In genomic region chr2:135707305-135707704, GRCm38 (mm10) we compare ENCODE assay signal across 15 mouse cellular contexts.
"Had no signal": no experiment of that assay in that cellular context is flagged by ENCODE, and none has a peak within 500 bp of the region (broad histone marks: within the 10 kb centered on the region; RNA-seq: fewer than 3 reads in every experiment).

No protein-coding gene starts in this region.

- H3K9ac ChIP-seq: neural tube, embryonic 15.5 days; stomach, embryonic 15.5 days had no signal

- H3K9me3 ChIP-seq: neural tube, embryonic 15.5 days; stomach, embryonic 15.5 days had no signal

- H3K27ac ChIP-seq: neural tube, embryonic 15.5 days; stomach, embryonic 15.5 days; stomach, postnatal 0 days had no signal

- H3K27me3 ChIP-seq: neural tube, embryonic 15.5 days; stomach, embryonic 15.5 days had no signal

- H3K4me2 ChIP-seq: neural tube, embryonic 15.5 days; stomach, embryonic 15.5 days had no signal

- H3K36me3 ChIP-seq: neural tube, embryonic 15.5 days; stomach, embryonic 15.5 days had no signal

- H3K4me3 ChIP-seq: neural tube, embryonic 15.5 days; stomach, embryonic 15.5 days had no signal

- DNase-seq: retina, postnatal 1 day; right cerebral cortex, adult 18-20 months; right cerebral cortex, postnatal 14 days; right cerebral cortex, postnatal 25 days; right cerebral cortex, postnatal 4 days; spleen, adult 18-20 months; thymus, adult 18-20 months; thymus, adult 2 months; thymus, postnatal 14 days; thymus, postnatal 25 days; thymus, postnatal 36 days; thymus, postnatal 4 days had no signal
